Mouse (Mus musculus) kidney, adult 2 months (tissue): ENCODE results near the gene Pgghg.

Experiments used
- CTCF ChIP-seq: fragments of 200-500 bp; conservative IDR thresholded peaks from 2 replicates; pipeline ENCODE4 v1.5.1; 2011; ENCODE audit warnings: low read depth, mild to moderate bottlenecking, control low read depth, low read length, moderate library complexity, mixed read lengths; ENCODE audit not compliant: insufficient read depth, insufficient read length
- POLR2A ChIP-seq: fragments of 200-500 bp; IDR thresholded peaks from one replicate; pipeline ENCODE4 v1.6.1; 2011; ENCODE audit warnings: low read depth, low read length, control low read depth

DNA sequence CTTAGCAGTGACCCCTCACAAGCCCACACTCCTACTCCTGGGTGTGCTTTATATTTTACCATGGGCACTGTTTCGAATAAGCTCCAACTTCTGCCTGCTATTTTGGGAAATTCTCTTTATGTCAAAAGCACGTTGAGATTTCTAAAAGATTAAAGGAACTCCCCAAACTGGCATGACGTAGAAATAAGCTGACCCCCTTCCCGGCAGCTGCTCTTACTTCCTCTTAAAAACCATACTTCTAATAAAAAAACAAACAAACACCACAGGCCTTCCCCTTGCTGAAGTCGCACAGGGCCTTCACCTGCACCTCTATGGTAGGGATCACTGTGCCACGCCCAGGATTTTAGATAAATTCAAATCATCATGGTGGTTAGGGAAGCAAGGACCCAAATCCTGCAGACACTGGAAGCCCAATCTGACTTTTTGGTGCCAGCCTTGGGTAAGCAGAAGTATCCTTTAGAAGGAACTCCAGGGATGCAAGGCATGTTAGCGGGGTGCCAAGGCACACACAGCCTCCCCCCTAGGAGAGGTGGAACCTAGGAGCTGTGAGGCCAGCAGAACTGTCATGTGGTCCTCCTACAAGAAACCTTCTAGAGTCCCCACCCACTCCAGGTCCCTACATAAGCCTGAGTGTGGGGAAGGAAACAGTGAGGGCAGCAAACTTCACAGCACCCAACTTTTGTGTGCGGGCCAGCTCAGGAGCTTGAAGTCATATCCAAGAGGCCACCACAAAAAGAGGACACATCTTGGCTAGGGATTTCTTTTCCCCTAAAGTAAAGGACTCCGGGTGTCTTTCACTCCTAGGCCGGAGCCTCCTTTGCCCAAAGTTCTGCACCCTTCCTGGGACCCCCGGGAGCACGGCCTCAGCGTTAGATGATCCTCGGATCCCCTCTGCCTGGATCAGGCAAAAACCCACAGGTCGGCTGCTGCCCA lies 12.9 kb downstream of the Pgghg start:
- TF ChIP-seq CTCF (no peak), POLR2A (no peak)
